Mouse (Mus musculus): ENCODE data around the gene Cntnap1.

- no peak for TF ChIP-seq CTCF (IDR thresholded peaks at IDR 0.05; ENCODE audit: extremely low read depth, insufficient read depth, insufficient read length, insufficient replicate concordance)
- TF ChIP-seq POLR2A (IDR thresholded peaks at IDR 0.05; ENCODE audit: low read depth, low read length), result no peak
Observed at GRCm38 (mm10) chr11:101211970-101212369, 41.6 kb downstream of the Cntnap1 start.
